In the genomic region with DNA sequence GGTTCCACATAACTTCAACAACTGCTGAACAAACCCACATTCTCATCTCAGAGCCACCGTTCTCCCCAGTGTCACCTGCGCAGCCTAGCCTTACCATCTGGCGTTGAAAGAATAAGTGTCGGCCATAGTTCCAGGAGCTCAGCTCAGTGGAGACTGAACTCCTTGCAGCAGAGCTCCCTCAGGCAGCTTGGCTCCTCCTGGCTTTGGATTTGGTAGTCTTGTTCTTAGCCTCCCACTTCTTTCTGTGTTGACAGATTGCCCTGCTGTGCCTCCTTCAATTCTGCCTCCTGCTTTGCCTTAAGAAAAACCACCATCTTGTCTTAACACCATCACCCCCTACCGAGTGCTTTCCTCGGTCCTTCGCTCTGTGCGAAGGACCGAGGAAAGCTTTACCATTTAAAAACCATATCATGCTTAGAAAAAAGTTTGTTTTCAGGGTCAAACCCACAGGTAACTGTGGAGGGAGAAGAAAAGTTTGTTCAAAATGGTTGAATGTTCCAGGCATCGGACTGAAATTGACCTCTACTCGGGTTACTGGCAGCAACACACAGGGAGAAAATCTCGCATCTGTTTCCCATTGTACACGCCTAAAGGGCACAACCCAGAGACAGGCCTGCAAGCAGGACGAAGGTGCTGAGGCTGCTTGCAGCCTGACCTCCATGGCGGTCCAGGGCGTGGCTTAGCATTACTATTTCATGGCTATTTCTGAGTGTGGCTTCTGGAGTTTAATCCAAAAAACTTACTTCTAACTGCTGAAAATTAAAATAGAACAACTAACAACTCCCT, we compare ENCODE assay signal across 22 mouse cellular contexts. TPM values are rescaled to one million over a fixed set of nuclear protein-coding genes. Genes with fewer than 3 reads are reported as not detected.
DNase-seq lines count a peak whose midpoint lies in the region; ATAC-seq lines count a peak whose summit lies in the region.
"Had no signal": no experiment of that assay in that cellular context is flagged by ENCODE, and none has a peak within 500 bp of the region (broad histone marks: within the 10 kb centered on the region; RNA-seq: fewer than 3 reads in every experiment).

No protein-coding gene starts in this region.

- no peaks in the 10 kb centered on the region for H3K9me3 ChIP-seq in embryonic facial prominence, embryonic 12.5 days
- H3K9me3 ChIP-seq: heart, embryonic 10.5 days; limb, embryonic 13.5 days; liver, embryonic 13.5 days; midbrain, embryonic 13.5 days; neural tube, embryonic 13.5 days had no signal

- no peak overlapping the region for H3K4me2 ChIP-seq in embryonic facial prominence, embryonic 12.5 days (replicated peaks)
- H3K4me2 ChIP-seq: limb, embryonic 13.5 days; liver, embryonic 13.5 days; midbrain, embryonic 13.5 days; neural tube, embryonic 13.5 days had no signal

- no peak for ATAC-seq in embryonic facial prominence, embryonic 12.5 days (ENCODE audit: insufficient number of reproducible peaks, insufficient read depth, low FRiP score, low TSS enrichment)
- ATAC-seq: midbrain, embryonic 13.5 days had no signal

- peak; percentile 57 for DNase-seq in layer of hippocampus, adult 9-11 months
- no peak for DNase-seq in layer of hippocampus, adult 8-10 months (ENCODE audit: low spot score in 2 of 2)
- DNase-seq in embryo, embryonic 10.5 days (ENCODE audit: low spot score), result peak; percentile 80
- DNase-seq in MN1 (ENCODE audit: low spot score), result no peak
- no peak for DNase-seq in lung, postnatal 4 days
- no peak for DNase-seq in retina, embryonic 14.5 days (ENCODE audit: low spot score)
- DNase-seq: adrenal gland, postnatal 10 days; cerebellum, adult 2 months; kidney, adult 11 months; liver, embryonic 13.5 days; lung, adult 2 months; lung, postnatal 14 days; right cerebral cortex, adult 18-20 months; right cerebral cortex, postnatal 4 days; thymus, postnatal 14 days had no signal

- no peak overlapping the region for H3K4me3 ChIP-seq in embryonic facial prominence, embryonic 12.5 days
- H3K4me3 ChIP-seq: heart, embryonic 10.5 days; limb, embryonic 13.5 days; liver, embryonic 13.5 days; midbrain, embryonic 13.5 days; neural tube, embryonic 13.5 days had no signal

- H3K9ac ChIP-seq in embryonic facial prominence, embryonic 12.5 days, result no peak overlapping the region
- H3K9ac ChIP-seq: limb, embryonic 13.5 days; liver, embryonic 13.5 days; midbrain, embryonic 13.5 days; neural tube, embryonic 13.5 days had no signal

- no peaks in the 10 kb centered on the region for H3K36me3 ChIP-seq in embryonic facial prominence, embryonic 12.5 days
- H3K36me3 ChIP-seq: heart, embryonic 10.5 days; limb, embryonic 13.5 days; liver, embryonic 13.5 days; midbrain, embryonic 13.5 days; neural tube, embryonic 13.5 days had no signal

- H3K27me3 ChIP-seq in embryonic facial prominence, embryonic 12.5 days, result no peaks in the 10 kb centered on the region
- H3K27me3 ChIP-seq: limb, embryonic 13.5 days; neural tube, embryonic 13.5 days had no signal

- WGBS in embryonic facial prominence, embryonic 12.5 days, result 30% methylated on average over 16 of the region's 16 CpGs

- 0 out of 2 replicates have a peak overlapping the region, but pooled peaks have one; percentile 9 for H3K27ac ChIP-seq in embryonic facial prominence, embryonic 12.5 days
- H3K27ac ChIP-seq: heart, embryonic 10.5 days; kidney, postnatal 0 days; limb, embryonic 13.5 days; liver, embryonic 13.5 days; midbrain, embryonic 13.5 days; neural tube, embryonic 13.5 days had no signal

- H3K4me1 ChIP-seq in embryonic facial prominence, embryonic 12.5 days, result peaks cover 20% of the 10 kb centered on the region

RNA-seq across cellular contexts. Expression of gene Bach2, which starts 2.5 kb away (rescaled TPM):
- total RNA-seq in layer of hippocampus, adult 8-10 months (2022), result 10 to 100 TPM; 15.1 to 17.9 (median 17.0) TPM
- 13.0 and 13.5 TPM in 2 replicates for polyA plus RNA-seq in embryonic facial prominence, embryonic 12.5 days (2016; fragmentation: Nextera tagmentation; extraction: Ambion mirVana)
- total RNA-seq: MEL had no signal

Comparison
In these comparisons a context has a peak if more than half of its experiments do, and no peak if none do; other contexts are left out.
1. DNase-seq: peak in layer of hippocampus, adult 9-11 months (single experiment) and embryo, embryonic 10.5 days (single experiment); none in layer of hippocampus, adult 8-10 months (0 of 2), MN1 (single experiment), lung, postnatal 4 days (0 of 2) and retina, embryonic 14.5 days (single experiment).